Mouse (Mus musculus): Measurements from ENCODE around the gene Gucy2c. TPM values are rescaled to one million over a fixed set of nuclear protein-coding genes. Genes with fewer than 3 reads are reported as not detected.

The Gucy2c gene
- 0.04 and 0.10 TPM in 2 replicates for polyA plus RNA-seq (2015; fragmentation: Nextera tagmentation; extraction: Ambion mirVana)

DNA sequence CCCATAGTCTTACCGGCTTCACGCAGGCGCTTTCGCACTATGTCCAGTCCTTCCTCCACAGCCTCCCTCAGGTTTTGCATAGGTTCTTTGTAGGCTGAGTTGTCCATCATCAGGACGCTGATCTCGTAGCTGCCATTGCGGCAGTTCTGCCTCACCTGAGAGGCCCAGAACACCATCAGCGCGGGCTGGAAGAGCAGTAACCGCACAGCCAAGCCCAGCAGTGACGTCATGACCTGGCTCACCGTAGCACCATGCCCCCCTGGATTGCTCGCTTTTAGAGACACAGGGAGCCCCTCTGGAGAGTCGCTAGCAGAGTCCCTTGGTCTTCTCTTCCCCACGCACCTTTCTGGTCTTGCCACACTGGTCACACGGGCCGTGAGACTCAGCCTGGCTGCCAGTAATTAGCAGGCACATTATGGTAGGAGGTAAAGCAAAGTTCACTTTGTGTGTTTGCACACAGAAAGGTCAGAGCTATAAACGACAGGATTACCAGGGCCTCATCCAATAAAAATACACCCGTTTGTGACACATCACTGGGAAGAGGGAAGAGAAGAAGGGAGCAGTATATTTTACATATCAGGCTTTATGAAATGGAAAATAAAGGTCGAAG is at the start of gene Gucy2c:
Gucy2c (minus strand) TSS at position 389 of the 610 bp plus-strand sequence.
- no peak within 1 kb of the TSS for H3K4me3 ChIP-seq
- no peak within 1 kb of the TSS for H3K27ac ChIP-seq
- H3K4me1 ChIP-seq, result peaks cover 6% of the 10 kb centered on the region; the same call in 1 of the 2 replicates
- no peak for ATAC-seq (ENCODE audit: low FRiP score, low read depth)
- no peaks in the 10 kb centered on the region for H3K27me3 ChIP-seq
- no peaks in the 10 kb centered on the region for H3K9me3 ChIP-seq
- WGBS, result 68% methylated on average over 20 of the region's 20 CpGs
- 0 out of 2 replicates have a peak within 1 kb of the TSS, but pooled peaks have one; percentile 9 for H3K4me2 ChIP-seq (replicated peaks)
- H3K9ac ChIP-seq, result no peak within 1 kb of the TSS
- H3K36me3 ChIP-seq, result no peaks in the 10 kb centered on the region

DNA sequence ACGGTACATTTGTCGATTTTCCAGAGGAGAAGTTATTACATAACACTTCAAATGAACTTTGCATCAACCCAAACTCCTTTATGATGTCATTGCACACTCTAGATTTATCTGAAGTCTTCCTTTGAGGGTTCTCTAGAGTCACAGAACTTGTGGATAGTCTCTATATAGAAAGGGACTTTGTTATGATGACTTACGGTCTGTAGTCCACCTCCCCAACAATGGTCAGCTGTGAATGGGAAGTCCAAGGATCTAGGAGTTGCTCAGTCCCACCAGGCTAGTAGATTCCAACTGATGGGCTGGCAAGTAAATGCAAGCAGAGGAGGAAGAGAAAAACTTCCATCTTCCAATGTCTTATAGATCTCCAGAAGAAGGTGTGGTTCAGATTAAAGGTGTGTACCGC is 47.1 kb upstream of the Gucy2c start:
- Histone ChIP-seq H3K27ac (peak overlapping the region; percentile 84), H3K4me1 (peaks cover 8% of the 10 kb centered on the region), H3K9ac (peak overlapping the region; percentile 67), H3K36me3 (peaks cover 18% of the 10 kb centered on the region), H3K4me2 (replicated peaks) (peak overlapping the region; percentile 60), H3K27me3 (no peaks in the 10 kb centered on the region), H3K4me3 (peak overlapping the region; percentile 99), H3K9me3 (no peaks in the 10 kb centered on the region)
- no peak for ATAC-seq (ENCODE audit: low FRiP score, low read depth)
- 36% methylated on average over 4 of the region's 4 CpGs for WGBS

DNA sequence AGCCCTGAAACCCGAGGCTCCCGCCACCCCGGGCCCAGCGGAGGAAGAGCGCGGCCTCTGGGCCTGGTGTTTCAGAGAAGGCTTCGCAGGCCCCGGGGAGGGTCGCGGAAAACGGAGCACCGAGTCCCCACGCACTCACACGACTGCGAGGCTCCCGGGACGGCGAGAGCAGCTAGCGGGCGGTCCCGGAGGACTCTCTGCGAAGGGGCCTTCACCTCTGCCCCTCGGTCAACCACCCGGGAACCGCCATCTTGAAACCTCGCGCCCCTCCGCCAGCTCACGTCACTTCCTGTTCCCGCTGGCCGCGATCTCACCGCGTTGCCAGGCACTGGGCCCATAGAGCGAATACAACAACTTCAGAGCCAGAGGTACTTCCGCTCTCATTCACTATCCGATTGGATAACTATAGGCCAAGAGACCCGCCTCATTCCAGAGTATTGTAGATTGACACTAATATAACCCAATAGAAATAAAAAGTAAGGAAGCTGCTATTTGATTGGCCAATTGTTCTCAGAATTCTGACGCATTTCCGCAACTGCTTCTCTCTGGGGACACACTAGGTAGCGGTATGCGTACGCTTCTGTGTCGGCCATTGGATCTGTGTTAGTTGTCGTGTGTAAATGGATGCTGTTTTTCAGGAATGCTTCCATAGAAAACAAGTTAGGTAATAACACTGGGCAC is 46.5 kb upstream of the Gucy2c start, which contains the start of gene Wbp11:
Wbp11 (minus strand) TSS at position 353 of the 681 bp plus-strand sequence.
- Histone ChIP-seq H3K4me1 (peaks cover 8% of the 10 kb centered on the region), H3K4me3 (peak within 1 kb of the TSS; percentile 99), H3K9ac (peak within 1 kb of the TSS; percentile 95), H3K9me3 (no peaks in the 10 kb centered on the region), H3K27ac (peak within 1 kb of the TSS; percentile 84), H3K36me3 (peaks cover 20% of the 10 kb centered on the region), H3K4me2 (replicated peaks) (peak within 1 kb of the TSS; percentile 82), H3K27me3 (no peaks in the 10 kb centered on the region)
- peak; percentile 100 for ATAC-seq (ENCODE audit: low FRiP score, low read depth)
- WGBS, result under 1% methylated on average over 45 of the region's 45 CpGs

- no peak; the same call in 1 of the 2 replicates for ATAC-seq (ENCODE audit: low FRiP score, low read depth)
- under 1% methylated on average over 34 of the region's 34 CpGs for WGBS
- no peaks in the 10 kb centered on the region for H3K9me3 ChIP-seq
Measured at GRCm38 (mm10) chr6:136827516-136827880, 45.9 kb upstream of the Gucy2c start, which contains the start of gene BC049715. Gene BC049715 (plus strand): TSS chr6:136827626.

DNA sequence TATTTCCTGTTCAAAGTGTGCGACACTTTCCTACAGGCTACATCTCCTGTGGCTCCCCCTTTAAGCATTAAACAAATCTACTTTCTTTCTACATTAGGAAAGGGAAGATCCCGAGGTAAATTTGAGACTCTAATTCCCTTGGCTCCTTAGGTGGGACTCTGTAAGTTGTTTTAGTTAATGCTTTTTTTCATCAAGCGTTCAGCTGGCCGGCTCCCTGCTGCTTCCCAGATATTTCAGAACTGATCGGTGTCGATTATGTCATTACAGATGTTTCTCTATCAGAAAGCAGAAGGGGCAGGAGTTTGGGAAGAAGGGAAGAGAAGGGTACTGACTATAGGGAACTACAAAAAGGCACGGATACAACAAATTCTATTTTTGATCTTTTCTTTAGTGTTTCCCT is 45.6 kb upstream of the Gucy2c start:
- Histone ChIP-seq H3K9me3 (no peaks in the 10 kb centered on the region), H3K4me3 (peak overlapping the region; percentile 99), H3K36me3 (peaks cover 30% of the 10 kb centered on the region), H3K9ac (peak overlapping the region; percentile 95), H3K27ac (no peak overlapping the region), H3K27me3 (no peaks in the 10 kb centered on the region), H3K4me1 (peaks cover 8% of the 10 kb centered on the region), H3K4me2 (replicated peaks) (peak overlapping the region; percentile 82)
- ATAC-seq (ENCODE audit: low FRiP score, low read depth), result no peak
- 17% methylated on average over 7 of the region's 7 CpGs for WGBS

More at GRCm38 (mm10) chr6:136827516-136827880, 45.9 kb upstream of the Gucy2c start, which contains the start of gene BC049715:
- Histone ChIP-seq H3K36me3 (peaks cover 26% of the 10 kb centered on the region), H3K4me3 (peak within 1 kb of the TSS; percentile 99), H3K27me3 (no peaks in the 10 kb centered on the region), H3K4me1 (peaks cover 8% of the 10 kb centered on the region), H3K4me2 (replicated peaks) (peak within 1 kb of the TSS; percentile 82), H3K9ac (peak within 1 kb of the TSS; percentile 95), H3K27ac (peak within 1 kb of the TSS; percentile 84)

DNA sequence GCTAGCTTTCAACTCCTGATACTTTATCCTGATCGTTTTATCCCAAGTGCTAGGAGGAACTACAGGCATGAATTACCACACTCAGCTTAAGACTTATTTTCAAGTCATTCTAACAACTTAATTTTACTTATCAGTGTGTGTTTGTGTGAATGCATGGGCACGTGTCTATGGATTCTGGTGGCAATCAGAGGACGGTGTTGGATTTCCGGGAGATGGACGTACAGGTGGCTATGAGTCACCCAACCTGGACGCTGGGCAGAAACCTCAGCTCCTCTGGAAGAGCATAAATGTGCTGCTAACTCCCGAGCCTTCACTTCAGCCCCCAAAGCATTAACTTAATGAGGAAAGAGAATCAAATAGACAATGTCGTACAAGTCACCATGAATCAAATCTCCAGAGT is 43.4 kb upstream of the Gucy2c start:
- no peak overlapping the region for H3K27ac ChIP-seq
- no peak overlapping the region for H3K4me2 ChIP-seq (replicated peaks)
- ATAC-seq (ENCODE audit: low FRiP score, low read depth), result no peak
- H3K9me3 ChIP-seq, result no peaks in the 10 kb centered on the region
- H3K4me1 ChIP-seq, result peaks cover 8% of the 10 kb centered on the region
- H3K27me3 ChIP-seq, result no peaks in the 10 kb centered on the region
- H3K4me3 ChIP-seq, result no peak overlapping the region
- no peak overlapping the region for H3K9ac ChIP-seq
- WGBS, result 92% methylated on average over 8 of the region's 8 CpGs
- H3K36me3 ChIP-seq, result peaks cover 51% of the 10 kb centered on the region

GRCm38 (mm10) chr6:136821086-136821485 is 39.5 kb upstream of the Gucy2c start:
- H3K4me1 ChIP-seq, result no peaks in the 10 kb centered on the region
- H3K36me3 ChIP-seq, result peaks cover 88% of the 10 kb centered on the region
- no peak for ATAC-seq (ENCODE audit: low FRiP score, low read depth)
- no peak overlapping the region for H3K27ac ChIP-seq
- no peak overlapping the region for H3K4me3 ChIP-seq
- 94% methylated on average over 18 of the region's 18 CpGs for WGBS
- H3K9me3 ChIP-seq, result no peaks in the 10 kb centered on the region
- H3K27me3 ChIP-seq, result no peaks in the 10 kb centered on the region
- no peak overlapping the region for H3K4me2 ChIP-seq (replicated peaks)
- no peak overlapping the region for H3K9ac ChIP-seq

DNA sequence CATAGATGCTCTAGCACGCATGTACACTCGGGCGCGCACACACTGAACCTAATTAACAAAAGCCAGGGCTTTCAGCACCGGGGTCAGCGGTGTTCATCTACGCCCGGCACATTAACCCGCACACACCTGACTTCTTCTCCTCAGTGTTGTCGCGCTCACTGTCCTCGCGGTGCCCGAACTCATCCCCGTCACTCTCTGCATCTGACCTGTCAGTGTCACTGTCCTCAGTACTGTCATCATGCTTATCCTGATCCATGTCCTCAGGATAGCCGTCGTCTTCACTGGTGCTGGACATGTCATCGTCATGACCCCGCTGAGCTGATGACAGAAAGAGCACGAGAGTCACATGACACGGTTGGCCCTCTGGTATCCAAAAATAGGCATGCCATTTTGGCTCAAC is 38.8 kb upstream of the Gucy2c start:
- H3K27me3 ChIP-seq, result no peaks in the 10 kb centered on the region
- H3K9me3 ChIP-seq, result no peaks in the 10 kb centered on the region
- H3K36me3 ChIP-seq, result peaks cover 90% of the 10 kb centered on the region
- WGBS, result 96% methylated on average over 21 of the region's 21 CpGs
- no peak overlapping the region for H3K4me3 ChIP-seq
- no peak overlapping the region for H3K4me2 ChIP-seq (replicated peaks)
- H3K27ac ChIP-seq, result no peak overlapping the region
- no peaks in the 10 kb centered on the region for H3K4me1 ChIP-seq
- no peak overlapping the region for H3K9ac ChIP-seq
- ATAC-seq (ENCODE audit: low FRiP score, low read depth), result no peak

- H3K27ac ChIP-seq, result no peak overlapping the region
- 97% methylated on average over 3 of the region's 3 CpGs for WGBS
- no peaks in the 10 kb centered on the region for H3K4me1 ChIP-seq
- no peaks in the 10 kb centered on the region for H3K9me3 ChIP-seq
- no peak overlapping the region for H3K9ac ChIP-seq
- H3K4me3 ChIP-seq, result no peak overlapping the region
- no peaks in the 10 kb centered on the region for H3K27me3 ChIP-seq
- H3K4me2 ChIP-seq (replicated peaks), result no peak overlapping the region
- H3K36me3 ChIP-seq, result peaks cover 94% of the 10 kb centered on the region
- ATAC-seq (ENCODE audit: low FRiP score, low read depth), result no peak
Measured at GRCm38 (mm10) chr6:136817549-136817948, 36.0 kb upstream of the Gucy2c start.

DNA sequence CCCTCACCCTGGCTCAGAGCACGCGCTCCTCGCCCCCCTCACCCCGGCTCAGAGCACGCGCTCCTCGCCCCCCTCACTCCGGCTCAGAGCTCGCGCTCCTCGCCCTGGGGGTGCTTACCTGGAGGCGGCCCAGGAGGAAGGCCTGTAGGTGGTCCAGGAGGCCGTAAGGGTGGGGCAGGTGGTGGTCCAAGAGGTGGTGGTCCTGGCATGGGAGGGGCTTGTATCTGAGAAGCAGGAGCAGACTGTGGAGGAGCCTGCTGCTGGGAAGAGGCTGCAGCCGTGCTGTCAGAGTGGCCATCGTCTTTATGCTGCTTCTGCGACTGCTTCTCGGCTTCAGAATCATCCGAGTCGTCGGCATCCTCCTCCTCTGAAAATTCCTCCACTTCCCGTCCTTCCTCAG is 35.3 kb upstream of the Gucy2c start:
- no peaks in the 10 kb centered on the region for H3K4me1 ChIP-seq
- H3K9ac ChIP-seq, result no peak overlapping the region
- H3K9me3 ChIP-seq, result no peaks in the 10 kb centered on the region
- no peaks in the 10 kb centered on the region for H3K27me3 ChIP-seq
- no peak for ATAC-seq (ENCODE audit: low FRiP score, low read depth)
- 92% methylated on average over 21 of the region's 21 CpGs for WGBS
- peaks cover 94% of the 10 kb centered on the region for H3K36me3 ChIP-seq
- H3K4me2 ChIP-seq (replicated peaks), result no peak overlapping the region
- H3K27ac ChIP-seq, result no peak overlapping the region
- H3K4me3 ChIP-seq, result no peak overlapping the region

- no peaks in the 10 kb centered on the region for H3K9me3 ChIP-seq
- no peak overlapping the region for H3K27ac ChIP-seq
- no peak for ATAC-seq (ENCODE audit: low FRiP score, low read depth)
- H3K4me3 ChIP-seq, result no peak overlapping the region
- H3K4me2 ChIP-seq (replicated peaks), result no peak overlapping the region
- H3K36me3 ChIP-seq, result peaks cover 91% of the 10 kb centered on the region
- H3K4me1 ChIP-seq, result no peaks in the 10 kb centered on the region
- WGBS, result 92% methylated on average over 7 of the region's 7 CpGs
- no peaks in the 10 kb centered on the region for H3K27me3 ChIP-seq
- H3K9ac ChIP-seq, result no peak overlapping the region
Measured at GRCm38 (mm10) chr6:136815381-136815780, 33.8 kb upstream of the Gucy2c start.

DNA sequence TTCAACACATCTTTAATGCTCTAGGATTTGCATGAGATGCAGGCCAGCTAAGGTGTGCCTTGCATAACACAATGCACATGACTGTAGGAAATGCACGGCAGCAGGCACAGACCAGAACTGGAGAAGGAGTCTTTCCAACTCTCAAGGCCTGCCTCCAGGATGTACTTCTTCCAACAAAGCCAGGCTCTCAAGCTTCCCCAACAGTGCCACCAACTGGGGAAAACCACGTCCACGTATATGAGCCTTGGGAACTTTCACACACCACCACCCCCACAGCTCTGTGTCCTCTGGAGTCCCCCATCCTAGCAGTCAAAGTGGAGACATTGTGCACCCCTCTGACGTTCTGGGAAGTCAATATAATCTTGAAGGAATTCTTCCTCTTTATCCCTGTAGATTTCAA is 31.6 kb upstream of the Gucy2c start:
- peaks cover 74% of the 10 kb centered on the region for H3K36me3 ChIP-seq
- H3K4me3 ChIP-seq, result no peak overlapping the region

More for the DNA sequence above, 31.6 kb upstream of the Gucy2c start:
- H3K9ac ChIP-seq, result no peak overlapping the region
- peaks cover 16% of the 10 kb centered on the region for H3K4me1 ChIP-seq
- no peaks in the 10 kb centered on the region for H3K27me3 ChIP-seq
- no peak overlapping the region for H3K4me2 ChIP-seq (replicated peaks)
- no peaks in the 10 kb centered on the region for H3K9me3 ChIP-seq
- ATAC-seq (ENCODE audit: low FRiP score, low read depth), result no peak
- WGBS, result 48% methylated on average over 4 of the region's 4 CpGs
- H3K27ac ChIP-seq, result no peak overlapping the region

Measured in limb, embryonic 13.5 days (tissue).